Mouse (Mus musculus) naive thymus-derived CD4-positive, alpha-beta T cell, adult 2 months (primary cell): ENCODE measurements around the gene 3110070M22Rik.
"Not testable (repeated sequence)": the region's sequence is repeated elsewhere in the genome, so short reads cannot be mapped to it uniquely, and the experiment has no call there.

Experiments
- DNase-seq: peaks from one replicate; pipeline ENCODE4 v3.0.0-alpha.2; 2011; ENCODE audit warnings: low read depth

Gene 3110070M22Rik

GRCm38 (mm10) chr13:119487880-119488580 is at the start of gene 3110070M22Rik, which contains the start of gene Tmem267:
Gene 3110070M22Rik, minus strand, starts transcription at chr13:119488383.
Gene Tmem267, plus strand, starts transcription at chr13:119488039.
- peak; percentile 89 for DNase-seq

DNA sequence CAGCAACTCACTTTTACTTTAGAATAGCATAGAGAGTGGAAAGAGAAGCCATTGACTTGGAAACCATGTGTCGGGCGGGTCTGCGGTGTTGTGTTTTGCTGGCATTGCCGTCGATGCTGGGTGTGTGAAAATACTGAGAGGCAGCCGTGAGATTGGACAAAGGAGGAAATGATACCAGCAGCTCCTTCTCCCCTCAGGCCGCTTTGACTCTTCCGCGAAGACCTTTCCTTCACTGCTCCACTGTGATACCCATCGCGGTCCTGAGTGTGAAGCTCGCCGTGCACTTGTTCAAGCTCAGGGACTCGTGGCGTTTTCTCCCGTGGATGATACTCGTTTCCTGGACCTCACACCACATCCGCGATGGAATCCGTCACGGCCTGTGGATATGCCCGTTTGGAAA is 6.8 kb upstream of the 3110070M22Rik start:
- not testable (repeated sequence) for DNase-seq

- not testable (repeated sequence) for DNase-seq
These were observed 3.9 kb upstream of the 3110070M22Rik start for GRCm38 (mm10) chr13:119492083-119492482.

DNA sequence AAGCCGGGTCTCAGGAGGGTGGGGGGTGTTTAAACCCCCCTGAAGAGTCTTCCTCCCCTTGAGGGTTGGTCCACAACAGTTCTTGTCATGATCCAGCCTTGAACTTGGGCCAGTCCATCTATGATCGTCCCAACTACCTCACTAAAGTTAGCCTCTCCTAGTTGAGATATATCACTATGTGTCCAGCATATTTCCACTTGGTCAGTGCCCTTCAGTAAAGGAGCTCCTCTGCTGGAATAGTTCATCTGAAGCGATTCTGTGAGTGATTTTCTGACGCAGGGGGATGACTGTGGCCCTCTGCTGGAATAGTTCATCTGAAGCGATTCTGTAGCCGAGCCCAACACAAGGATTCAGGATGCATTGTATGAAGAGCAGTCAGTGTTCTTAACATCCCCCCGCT is 829 bp downstream of the 3110070M22Rik start:
- peak; percentile 9 for DNase-seq

DNA sequence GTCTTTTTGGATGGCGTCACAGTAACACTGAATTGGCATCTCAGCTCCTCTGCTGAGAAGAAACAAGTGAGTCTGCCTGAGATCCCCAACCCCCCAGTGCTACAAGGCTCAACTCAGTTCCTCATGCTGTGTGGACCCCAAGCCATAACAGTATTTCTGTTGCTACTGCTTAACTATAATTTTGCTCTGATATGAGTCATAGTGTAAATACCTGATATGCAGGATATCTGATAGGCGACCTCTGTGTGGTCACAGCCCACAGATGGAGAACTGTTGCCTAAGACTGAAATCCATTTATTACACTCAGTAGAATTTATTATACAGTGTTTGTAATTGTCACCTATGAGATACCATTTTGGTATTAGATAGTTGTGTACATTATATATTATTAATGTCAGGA is 10.4 kb downstream of the 3110070M22Rik start:
- no peak for DNase-seq

- DNase-seq, result no peak
These were observed 11.6 kb downstream of the 3110070M22Rik start for GRCm38 (mm10) chr13:119476631-119477030.

- peak; percentile 93 for DNase-seq
These were observed 25.3 kb downstream of the 3110070M22Rik start, which contains the start of gene 4833420G17Rik for GRCm38 (mm10) chr13:119462596-119463560. Gene 4833420G17Rik, plus strand, starts transcription at chr13:119462768.

DNA sequence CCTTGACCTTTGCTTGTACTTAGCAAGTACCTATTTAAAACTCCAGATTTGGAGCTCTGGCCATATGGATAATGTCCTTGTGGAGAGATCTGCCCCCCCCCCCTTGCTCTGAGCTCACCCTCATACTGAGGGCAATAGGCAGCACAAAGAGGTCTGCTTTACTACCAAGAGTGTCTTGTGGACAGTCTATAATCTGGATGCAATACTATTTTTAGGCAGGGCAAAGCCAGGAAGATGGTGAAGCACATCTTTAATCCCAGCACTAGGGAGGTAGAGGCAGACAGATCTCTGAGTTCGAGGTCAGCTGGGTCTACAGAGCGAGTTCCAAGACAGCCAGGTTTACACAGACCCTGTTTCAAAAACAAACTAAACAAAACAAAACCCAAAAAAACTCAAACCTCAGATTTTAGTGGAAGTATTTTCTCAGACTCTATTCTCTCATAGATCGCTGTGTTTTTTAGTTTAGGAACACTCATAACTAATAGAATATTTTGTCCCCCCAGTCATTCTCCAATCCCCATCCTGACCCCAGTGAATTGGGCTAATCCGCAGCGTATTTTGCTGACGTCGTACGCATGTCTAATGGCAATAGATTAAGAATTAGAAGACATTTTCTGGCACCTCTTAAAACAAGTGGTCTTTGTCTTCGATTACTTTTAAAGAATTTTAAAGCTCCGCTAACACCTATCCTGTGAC is 26.1 kb downstream of the 3110070M22Rik start:
- no peak for DNase-seq

DNA sequence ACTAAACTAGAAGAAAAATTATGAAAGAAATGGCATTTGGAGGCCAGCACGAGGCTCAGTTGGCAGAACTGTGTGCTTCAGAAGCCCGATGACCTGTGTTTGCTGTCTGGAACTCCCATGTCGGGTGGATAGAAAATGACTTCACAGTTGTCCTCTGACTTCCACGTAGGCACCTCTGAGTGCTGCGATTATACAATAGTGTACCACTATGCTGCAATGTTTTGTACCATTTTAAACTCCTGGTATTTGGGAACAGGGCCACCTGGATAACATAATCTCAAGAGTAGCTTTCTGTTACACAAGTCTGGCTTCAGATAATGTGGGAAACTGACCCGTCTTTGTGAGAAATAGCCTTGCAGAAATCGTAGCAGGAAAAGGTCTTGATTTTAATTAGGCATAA is 31.8 kb downstream of the 3110070M22Rik start:
- DNase-seq, result no peak

GRCm38 (mm10) chr13:119455082-119455481 is 33.1 kb downstream of the 3110070M22Rik start:
- DNase-seq, result no peak

DNA sequence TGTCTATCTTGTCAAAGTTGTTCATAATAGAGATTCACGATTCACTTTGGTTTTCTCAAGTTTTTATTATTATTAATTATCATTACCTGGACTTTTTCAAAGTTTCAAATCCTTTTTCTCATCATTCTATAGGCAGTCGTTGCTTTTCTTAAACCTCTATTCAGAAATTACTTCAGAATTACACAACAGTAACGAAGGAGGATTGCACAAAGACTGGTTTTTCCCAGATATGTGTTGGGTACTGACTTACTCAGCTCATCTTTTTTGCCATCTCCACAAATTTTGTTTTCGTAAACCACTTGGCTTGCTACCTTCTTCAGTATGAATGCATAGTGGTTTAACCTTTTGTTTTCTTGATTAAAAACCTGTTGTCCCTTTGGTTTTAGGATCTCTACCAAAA is 34.6 kb downstream of the 3110070M22Rik start:
- DNase-seq, result no peak

GRCm38 (mm10) chr13:119442244-119442643 is 45.9 kb downstream of the 3110070M22Rik start:
- no peak for DNase-seq
